Mouse (Mus musculus): ENCODE measurements around the gene Zfp583. TPM values are rescaled to one million over a fixed set of nuclear protein-coding genes. Genes with fewer than 3 reads are reported as not detected.
"Not testable (repeated sequence)": the region's sequence is repeated elsewhere in the genome, so short reads cannot be mapped to it uniquely, and the experiment has no call there.

Zfp583 gene
- polyA plus RNA-seq, 1 experiment from 2014 or later, result 2.0 TPM

- Histone ChIP-seq H3K27ac (replicated peaks) (peak overlapping the region; percentile 58), H3K9me3 (ENCODE audit: control insufficient read depth, low read length) (no peaks in the 10 kb centered on the region), H3K9ac (ENCODE audit: low read length) (peak overlapping the region; percentile 53), H3K4me1 (replicated peaks; ENCODE audit: control insufficient read depth, insufficient read depth) (0 out of 2 replicates have a peak, but pooled peaks cover 3% of the 10 kb centered on the region), H3K36me3 (ENCODE audit: control insufficient read depth, insufficient read depth, low read length) (no peaks in the 10 kb centered on the region), H3K4me2 (replicated peaks; ENCODE audit: low read depth) (peak overlapping the region; percentile 54), H3K4me3 (ENCODE audit: low read depth, low read length) (peak overlapping the region; percentile 48), H3K27me3 (ENCODE audit: control insufficient read depth, insufficient read depth, low read length) (no peaks in the 10 kb centered on the region)
- TF ChIP-seq EP300 (optimal IDR thresholded peaks at IDR 0.05) (no peak), CTCF (IDR thresholded peaks at IDR 0.05; ENCODE audit: low read depth) (no peak; the same call in 1 of the 2 replicates)
- WGBS, result 14% methylated on average over 23 of the region's 23 CpGs
- DNase-seq (ENCODE audit: low spot score) (no peak), ATAC-seq (ENCODE audit: low FRiP score, low TSS enrichment) (peak; percentile 75)
Observed at GRCm38 (mm10) chr7:6330458-6331232, 440 bp downstream of the Zfp583 start.

DNA sequence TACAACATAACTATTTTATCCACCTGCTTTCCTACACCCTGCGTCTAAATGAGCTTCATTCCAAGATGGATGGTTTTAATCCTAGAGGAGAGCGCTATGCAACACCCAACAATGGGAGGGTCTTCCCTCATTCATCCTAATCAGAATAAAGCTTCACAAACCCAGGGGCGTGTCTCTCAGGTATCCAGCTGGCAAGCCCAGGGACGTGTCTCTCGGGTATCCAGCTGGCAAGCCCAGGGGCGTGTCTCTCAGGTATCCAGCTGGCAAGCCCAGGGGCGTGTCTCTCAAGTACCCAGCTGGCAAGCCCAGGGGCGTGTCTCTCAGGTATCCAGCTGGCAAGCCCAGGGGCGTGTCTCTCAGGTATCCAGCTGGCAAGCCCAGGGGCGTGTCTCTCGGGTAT lies 30.3 kb downstream of the Zfp583 start:
- not testable (repeated sequence) for H3K9me3 ChIP-seq (ENCODE audit: control insufficient read depth, low read length); H3K27ac ChIP-seq (replicated peaks); H3K36me3 ChIP-seq (ENCODE audit: control insufficient read depth, insufficient read depth, low read length); H3K27me3 ChIP-seq (ENCODE audit: control insufficient read depth, insufficient read depth, low read length); ATAC-seq (ENCODE audit: low FRiP score, low TSS enrichment); H3K4me1 ChIP-seq (replicated peaks; ENCODE audit: control insufficient read depth, insufficient read depth); H3K4me2 ChIP-seq (replicated peaks; ENCODE audit: low read depth); H3K4me3 ChIP-seq (ENCODE audit: low read depth, low read length); H3K9ac ChIP-seq (ENCODE audit: low read length)
- WGBS, result 39% methylated on average over 11 of the region's 11 CpGs
- peak; percentile 23 for DNase-seq (ENCODE audit: low spot score)

- WGBS, result 94% methylated on average over 5 of the region's 6 CpGs
- ATAC-seq (ENCODE audit: low FRiP score, low TSS enrichment), result not testable (repeated sequence)
Observed at GRCm38 (mm10) chr7:6291121-6291520, 40.0 kb downstream of the Zfp583 start.

GRCm38 (mm10) chr7:6286921-6287531 lies 44.1 kb downstream of the Zfp583 start:
- H3K36me3 ChIP-seq (ENCODE audit: control insufficient read depth, insufficient read depth, low read length), result no peaks in the 10 kb centered on the region; the same call in 1 of the 2 replicates
- H3K27me3 ChIP-seq (ENCODE audit: control insufficient read depth, insufficient read depth, low read length), result no peaks in the 10 kb centered on the region
- no peak overlapping the region for H3K27ac ChIP-seq (replicated peaks)
- WGBS, result 16% methylated on average over 15 of the region's 15 CpGs
- peak overlapping the region; percentile 48 for H3K4me3 ChIP-seq (ENCODE audit: low read depth, low read length)
- peak overlapping the region; percentile 54 for H3K9ac ChIP-seq (ENCODE audit: low read length)
- H3K9me3 ChIP-seq (ENCODE audit: control insufficient read depth, low read length), result no peaks in the 10 kb centered on the region
- ATAC-seq (ENCODE audit: low FRiP score, low TSS enrichment) (peak; percentile 4; the same call in 1 of the 2 replicates), DNase-seq (ENCODE audit: low spot score) (no peak)
- H3K4me1 ChIP-seq (replicated peaks; ENCODE audit: control insufficient read depth, insufficient read depth), result peaks cover 3% of the 10 kb centered on the region; the same call in 1 of the 2 replicates
- TF ChIP-seq CTCF (IDR thresholded peaks at IDR 0.05; ENCODE audit: low read depth), result no peak
- no peak for TF ChIP-seq EP300 (optimal IDR thresholded peaks at IDR 0.05)
- H3K4me2 ChIP-seq (replicated peaks; ENCODE audit: low read depth), result peak overlapping the region; percentile 68

More at GRCm38 (mm10) chr7:6291121-6291520, 40.0 kb downstream of the Zfp583 start:
- H3K4me3 ChIP-seq (ENCODE audit: low read depth, low read length); H3K27me3 ChIP-seq (ENCODE audit: control insufficient read depth, insufficient read depth, low read length); H3K9me3 ChIP-seq (ENCODE audit: control insufficient read depth, low read length); H3K36me3 ChIP-seq (ENCODE audit: control insufficient read depth, insufficient read depth, low read length); H3K4me2 ChIP-seq (replicated peaks; ENCODE audit: low read depth); H3K27ac ChIP-seq (replicated peaks); DNase-seq (ENCODE audit: low spot score); H3K4me1 ChIP-seq (replicated peaks; ENCODE audit: control insufficient read depth, insufficient read depth); H3K9ac ChIP-seq (ENCODE audit: low read length): not testable (repeated sequence)

- Histone ChIP-seq H3K27ac (replicated peaks) (peak within 1 kb of the TSS; percentile 20), H3K4me2 (replicated peaks; ENCODE audit: low read depth) (peak within 1 kb of the TSS; percentile 68), H3K27me3 (ENCODE audit: control insufficient read depth, insufficient read depth, low read length) (no peaks in the 10 kb centered on the region), H3K9me3 (ENCODE audit: control insufficient read depth, low read length) (no peaks in the 10 kb centered on the region), H3K4me1 (replicated peaks; ENCODE audit: control insufficient read depth, insufficient read depth) (peaks cover 3% of the 10 kb centered on the region; the same call in 1 of the 2 replicates), H3K36me3 (ENCODE audit: control insufficient read depth, insufficient read depth, low read length) (no peaks in the 10 kb centered on the region; the same call in 1 of the 2 replicates), H3K9ac (ENCODE audit: low read length) (peak within 1 kb of the TSS; percentile 54), H3K4me3 (ENCODE audit: low read depth, low read length) (peak within 1 kb of the TSS; percentile 48)
- ATAC-seq (ENCODE audit: low FRiP score, low TSS enrichment), result peak; percentile 88
- DNase-seq (ENCODE audit: low spot score), result peak; percentile 95
- WGBS, result 2% methylated on average over 47 of the region's 50 CpGs
- no peak for TF ChIP-seq EP300 (optimal IDR thresholded peaks at IDR 0.05)
- peak; percentile 40 for TF ChIP-seq CTCF (IDR thresholded peaks at IDR 0.05; ENCODE audit: low read depth)
Observed at GRCm38 (mm10) chr7:6285842-6286705, 45.0 kb downstream of the Zfp583 start, which contains the start of gene Zfp667. Zfp667 (plus strand) TSS chr7:6286579.
